Mouse (Mus musculus) CH12.LX (cell line): ENCODE data around the gene Msmb. TPM values are rescaled to one million over a fixed set of nuclear protein-coding genes. Genes with fewer than 3 reads are reported as not detected.
A peak's percentile ranks its signal among the peaks of the same experiment; 100 is the strongest.

ENCODE experiments used
- CTCF ChIP-seq, 2 experiments: IDR thresholded peaks in 1 of 2; conservative IDR thresholded peaks in 1 of 2; 2 replicates each; pipeline ENCODE4 v1.5.1; 2011 to 2012; ENCODE audit warnings: low read depth in 2 of 2, low read length in 2 of 2, improper control_type of control experiment in 1 of 2, inconsistent platforms in 1 of 2, mild to moderate bottlenecking in 1 of 2, moderate library complexity in 1 of 2
- E2F4 ChIP-seq: IDR thresholded peaks from 2 replicates; pipeline ENCODE4 v1.6.1; 2011; ENCODE audit warnings: low read depth, low read length, improper control_type of control experiment; ENCODE audit not compliant: insufficient replicate concordance
- JUND ChIP-seq: conservative IDR thresholded peaks from 2 replicates; pipeline ENCODE4 v1.6.1; 2011; ENCODE audit warnings: low read depth, low read length, improper control_type of control experiment
- KAT2A ChIP-seq: IDR thresholded peaks from 2 replicates; pipeline ENCODE4 v1.6.1; 2012; ENCODE audit warnings: low read length, improper control_type of control experiment, inconsistent platforms; ENCODE audit not compliant: insufficient replicate concordance
- NRF1 ChIP-seq: IDR thresholded peaks from 2 replicates; pipeline ENCODE4 v1.6.1; 2014; ENCODE audit warnings: low read depth, mild to moderate bottlenecking, inconsistent platforms, low read length, improper control_type of control experiment, moderate library complexity
- RCOR1 ChIP-seq: conservative IDR thresholded peaks from 2 replicates; pipeline ENCODE4 v1.6.1; 2012; ENCODE audit warnings: low read depth, mild to moderate bottlenecking, inconsistent platforms, low read length, improper control_type of control experiment
- TBP ChIP-seq: conservative IDR thresholded peaks from 2 replicates; pipeline ENCODE4 v1.6.1; 2011; ENCODE audit warnings: low read depth, low read length, improper control_type of control experiment
- USF1 ChIP-seq: IDR thresholded peaks from 2 replicates; pipeline ENCODE4 v1.6.1; 2014; ENCODE audit warnings: low read depth, mild to moderate bottlenecking, inconsistent platforms, low read length, improper control_type of control experiment
- ZC3H11A ChIP-seq: IDR thresholded peaks from 2 replicates; pipeline ENCODE4 v1.6.1; 2012; ENCODE audit warnings: low read depth, mild to moderate bottlenecking, inconsistent platforms, low read length, improper control_type of control experiment
- ZKSCAN1 ChIP-seq: IDR thresholded peaks from 2 replicates; pipeline ENCODE4 v1.6.1; 2012; ENCODE audit warnings: low read depth, inconsistent platforms, low read length, improper control_type of control experiment, borderline replicate concordance
- ZMIZ1 ChIP-seq: IDR thresholded peaks from 2 replicates; pipeline ENCODE4 v1.6.1; 2012; ENCODE audit warnings: low read depth, mild to moderate bottlenecking, inconsistent platforms, low read length, improper control_type of control experiment
- polyA plus RNA-seq: library from polyadenylated mRNA; unstranded; fragments of >175 nt; gene quantifications from 2 replicates; pipeline ENCODE4 v1.2.1, GENCODE M21; 2012; ENCODE audit warnings: low read depth; ENCODE audit not compliant: insufficient read length
- total RNA-seq, 2 experiments: library from RNA; depleted of rRNA; stranded (reverse); fragments of 300-350 nt in 1 of 2; fragments of >200 nt in 1 of 2; gene quantifications; 2 replicates each; pipeline ENCODE4 v1.2.3; 2012 to 2014

Gene Msmb
- total and polyA plus RNA-seq, 3 experiments: not detected

DNA sequence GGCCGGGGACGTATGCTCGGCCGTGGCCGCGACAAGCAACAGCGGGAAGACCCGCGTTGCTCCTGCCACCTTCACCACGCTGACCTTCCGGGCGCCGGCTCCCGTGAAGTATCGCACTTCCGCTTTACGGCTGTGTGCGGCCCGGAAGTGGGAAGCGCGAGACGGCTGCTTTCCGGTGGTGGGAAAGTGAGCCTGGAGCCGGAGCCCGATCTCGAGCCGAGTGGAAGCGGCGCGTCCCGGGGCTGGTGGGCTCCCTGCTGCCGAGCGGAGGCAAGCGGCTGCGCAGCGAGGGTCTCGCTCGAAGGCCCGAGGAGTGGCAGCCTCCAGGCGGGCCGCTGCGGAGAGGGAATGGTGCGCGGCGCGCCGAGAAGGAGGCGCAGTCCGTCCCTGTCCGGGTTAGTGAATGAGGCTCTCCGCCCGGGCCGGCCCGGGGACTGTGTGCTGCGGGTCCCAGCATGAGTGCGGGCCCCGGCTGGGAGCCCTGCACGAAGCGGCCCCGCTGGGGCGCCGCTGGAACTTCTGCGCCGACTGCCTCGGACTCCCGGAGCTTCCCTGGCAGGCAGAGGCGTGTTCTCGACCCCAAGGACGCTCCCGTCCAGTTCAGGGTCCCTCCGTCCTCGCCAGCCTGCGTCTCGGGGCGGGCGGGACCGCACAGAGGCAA, 60.1 kb downstream of the Msmb start, which contains the start of the genes Timm23 and Parg (continued):
- TF ChIP-seq ZC3H11A (no peak), RCOR1 (no peak), JUND (no peak), TBP (0 out of 2 replicates have a peak, but pooled peaks have one; percentile 12), NRF1 (no peak), ZKSCAN1 (no peak), USF1 (no peak), E2F4 (no peak), KAT2A (peak; percentile 84; the same call in 1 of the 2 replicates), CTCF (conservative IDR thresholded peaks at IDR 0.05 in 1 of 2, IDR thresholded peaks at IDR 0.05 in 1 of 2; ENCODE audit: low read depth in 2 of 2, low read length in 2 of 2) (no peak), ZMIZ1 (peak; percentile 72)

Other genes starting within 250 kb of the Msmb start
- gene Galnt15, start 113.0 kb upstream of the Msmb start, total RNA-seq (2012; rRNA removed): not detected in 2 replicates
- not detected in 2 replicates for gene Galnt15, start 113.0 kb upstream of the Msmb start, total RNA-seq (2014; rRNA removed)
- not detected in 2 replicates for gene Galnt15, start 113.0 kb upstream of the Msmb start, polyA plus RNA-seq
- 44.5 and 47.6 TPM in 2 replicates for gene Oxnad1, start 56.6 kb upstream of the Msmb start, total RNA-seq (2012; rRNA removed)
- 109 and 111 TPM in 2 replicates for gene Oxnad1, start 56.6 kb upstream of the Msmb start, total RNA-seq (2014; rRNA removed)
- gene Oxnad1, start 56.6 kb upstream of the Msmb start, polyA plus RNA-seq: 64.5 and 77.7 TPM in 2 replicates
- gene Dph3, start 56.3 kb upstream of the Msmb start, total RNA-seq (2012; rRNA removed): 75.7 and 84.1 TPM in 2 replicates
- gene Dph3, start 56.3 kb upstream of the Msmb start, total RNA-seq (2014; rRNA removed): 125 and 137 TPM in 2 replicates
- gene Dph3, start 56.3 kb upstream of the Msmb start, polyA plus RNA-seq: 92.9 and 94.2 TPM in 2 replicates
- 41.6 and 47.6 TPM in 2 replicates for gene Ncoa4, start 17.8 kb downstream of the Msmb start, total RNA-seq (2012; rRNA removed)
- gene Ncoa4, start 17.8 kb downstream of the Msmb start, total RNA-seq (2014; rRNA removed): 102 and 109 TPM in 2 replicates
- gene Ncoa4, start 17.8 kb downstream of the Msmb start, polyA plus RNA-seq: 59.3 and 63.9 TPM in 2 replicates
- 285 and 389 TPM in 2 replicates for gene Timm23, start 59.9 kb downstream of the Msmb start, total RNA-seq (2012; rRNA removed)
- gene Timm23, start 59.9 kb downstream of the Msmb start, total RNA-seq (2014; rRNA removed): 496 and 558 TPM in 2 replicates
- 425 and 495 TPM in 2 replicates for gene Timm23, start 59.9 kb downstream of the Msmb start, polyA plus RNA-seq
- gene Parg, start 59.9 kb downstream of the Msmb start, total RNA-seq (2012; rRNA removed): 36.3 and 39.9 TPM in 2 replicates
- 66.1 and 77.9 TPM in 2 replicates for gene Parg, start 59.9 kb downstream of the Msmb start, total RNA-seq (2014; rRNA removed)
- gene Parg, start 59.9 kb downstream of the Msmb start, polyA plus RNA-seq: 25.7 and 40.6 TPM in 2 replicates
- gene Ogdhl, start 180.0 kb downstream of the Msmb start, total RNA-seq (2012; rRNA removed): 8.2 and 11.1 TPM in 2 replicates
- gene Ogdhl, start 180.0 kb downstream of the Msmb start, total RNA-seq (2014; rRNA removed): 1.4 and 1.6 TPM in 2 replicates
- gene Ogdhl, start 180.0 kb downstream of the Msmb start, polyA plus RNA-seq: 6.0 and 6.5 TPM in 2 replicates
- gene 1700024G13Rik, start 246.4 kb downstream of the Msmb start, total RNA-seq (2012; rRNA removed): not detected in 2 replicates
- gene 1700024G13Rik, start 246.4 kb downstream of the Msmb start, total RNA-seq (2014; rRNA removed): not detected in 2 replicates
- gene 1700024G13Rik, start 246.4 kb downstream of the Msmb start, polyA plus RNA-seq: not detected in 2 replicates